Mouse (Mus musculus): Measurements from ENCODE around the gene Rhebl1.

Gene Rhebl1

DNA sequence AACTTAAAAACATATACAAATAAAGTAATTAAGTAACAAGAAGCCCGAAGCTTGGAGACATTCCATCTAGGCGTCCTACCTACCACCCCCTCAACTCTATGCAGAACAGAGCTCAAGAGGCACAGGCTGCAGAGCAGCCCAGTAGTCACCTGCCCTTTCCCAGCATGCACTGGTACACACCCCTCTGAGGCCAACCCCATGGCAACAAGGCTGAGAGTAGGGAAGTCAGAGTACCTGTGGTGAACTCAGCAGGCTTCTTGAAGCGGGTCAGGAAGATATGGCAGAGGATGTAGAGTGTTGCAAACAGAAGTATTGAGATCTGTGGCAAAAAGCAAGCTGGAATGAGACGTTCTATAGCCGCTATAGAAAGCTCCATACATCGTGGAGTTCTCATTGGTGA, 20.6 kb upstream of the Rhebl1 start:
- in situ Hi-C loops (cut with MseI, MboI), result no loop called here

DNA sequence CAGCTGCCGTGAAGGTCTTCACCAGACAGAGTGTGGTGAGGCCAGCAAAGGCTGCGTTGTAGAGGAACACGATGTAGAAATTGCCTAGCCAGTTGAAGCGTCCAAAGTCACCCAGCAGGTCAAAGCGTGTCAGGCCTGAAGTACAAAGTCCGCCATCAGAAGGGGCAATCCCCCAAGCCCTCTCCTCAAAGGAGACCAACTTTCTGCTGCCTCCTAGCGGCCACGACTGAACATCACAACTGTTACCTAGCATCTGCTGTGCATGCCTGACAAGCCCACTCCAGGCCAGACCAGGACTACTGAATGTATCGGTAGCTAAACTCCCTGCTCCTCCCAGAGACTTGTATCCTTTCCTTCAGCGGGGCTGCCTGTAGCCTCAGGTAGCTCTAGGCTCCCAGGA, 10.4 kb upstream of the Rhebl1 start:
- in situ Hi-C loops (cut with MseI, MboI), result no loop called here

DNA sequence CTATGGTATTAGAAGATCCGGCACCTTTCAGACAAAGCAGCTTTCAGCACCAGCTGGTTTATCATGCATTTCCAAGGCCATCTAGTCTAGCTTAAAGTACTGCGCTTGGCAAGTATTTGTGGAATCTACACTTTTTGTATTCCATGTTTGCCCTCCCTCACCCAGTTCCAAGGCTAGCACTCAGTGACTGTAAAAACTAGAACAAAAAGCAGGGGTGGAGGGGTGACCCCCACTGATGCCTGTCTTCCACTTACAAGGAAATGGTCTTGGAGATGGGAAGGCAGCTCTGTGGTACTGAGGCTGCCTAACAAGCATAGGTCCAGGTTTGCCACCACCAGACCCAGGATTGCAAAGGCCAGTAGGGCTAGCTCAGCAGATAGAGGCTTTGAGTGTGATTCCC, 8.3 kb upstream of the Rhebl1 start:
- in situ Hi-C loops (cut with MseI, MboI), result no loop called here

DNA sequence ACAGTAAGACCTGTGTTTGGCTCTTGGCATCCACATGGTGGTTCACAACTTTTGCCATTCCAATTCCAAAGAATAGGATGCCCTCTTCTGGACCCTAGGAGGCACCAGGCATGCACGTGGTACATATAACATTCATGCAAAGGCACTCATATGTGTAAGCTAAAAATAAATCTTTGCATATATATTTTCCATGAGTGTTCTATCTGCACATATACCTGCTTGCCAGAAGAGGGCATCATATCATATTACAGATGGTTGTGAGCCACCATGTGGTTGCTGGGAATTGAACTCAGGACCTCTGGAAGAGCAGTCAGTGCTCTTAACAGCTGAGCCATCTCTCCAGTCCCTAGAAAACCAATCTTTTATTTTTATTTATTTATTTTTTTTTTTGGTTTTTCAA, 7.2 kb upstream of the Rhebl1 start:
- in situ Hi-C loops (cut with MseI, MboI), result no loop called here

DNA sequence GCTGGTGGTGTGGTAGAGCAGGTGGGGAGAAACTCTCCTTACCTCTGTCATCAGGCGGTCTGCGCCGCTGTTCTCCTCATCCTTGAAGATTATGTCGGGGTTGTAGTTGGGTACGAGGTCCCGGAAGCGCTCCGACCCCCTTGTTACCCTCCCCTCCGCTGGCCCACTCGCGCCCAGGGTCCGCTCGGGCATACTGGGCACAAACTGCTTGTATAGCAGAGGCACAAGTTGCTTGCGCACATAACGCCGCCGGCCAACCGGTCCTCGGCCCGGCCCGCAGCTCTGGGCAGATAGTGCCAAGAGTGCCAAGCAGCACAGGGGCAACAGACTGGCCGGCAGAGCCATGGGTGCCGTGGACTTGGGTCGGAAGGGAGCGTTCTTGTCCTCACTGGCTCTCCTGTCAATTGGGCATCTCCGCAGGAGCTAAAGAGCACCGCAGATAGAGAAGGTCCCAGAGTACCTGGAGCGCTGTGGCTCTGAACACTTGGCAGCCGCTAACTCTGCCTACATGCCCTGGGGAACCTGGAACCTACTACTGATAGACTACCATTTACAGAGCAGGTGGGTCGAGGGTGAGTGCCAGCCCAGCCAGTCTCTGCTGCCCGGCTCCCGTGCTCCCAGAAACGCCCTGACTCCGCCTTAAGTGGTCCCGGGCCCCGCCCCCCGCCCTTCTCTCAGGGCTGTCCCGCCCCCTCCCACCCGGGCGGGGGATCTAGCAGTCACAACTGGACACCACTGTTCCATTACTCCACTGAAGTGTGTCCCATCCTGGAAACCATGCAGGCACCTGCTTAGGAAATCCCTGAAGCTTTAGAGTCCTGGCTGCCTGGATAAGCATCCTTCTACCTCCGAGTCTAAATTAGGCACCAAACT, 3.8 kb upstream of the Rhebl1 start, which contains the start of gene Dhh:
Gene Dhh (minus strand): TSS at position 613 of the 873 bp plus-strand sequence.
- in situ Hi-C loops (cut with MseI, MboI), result no loop called here

DNA sequence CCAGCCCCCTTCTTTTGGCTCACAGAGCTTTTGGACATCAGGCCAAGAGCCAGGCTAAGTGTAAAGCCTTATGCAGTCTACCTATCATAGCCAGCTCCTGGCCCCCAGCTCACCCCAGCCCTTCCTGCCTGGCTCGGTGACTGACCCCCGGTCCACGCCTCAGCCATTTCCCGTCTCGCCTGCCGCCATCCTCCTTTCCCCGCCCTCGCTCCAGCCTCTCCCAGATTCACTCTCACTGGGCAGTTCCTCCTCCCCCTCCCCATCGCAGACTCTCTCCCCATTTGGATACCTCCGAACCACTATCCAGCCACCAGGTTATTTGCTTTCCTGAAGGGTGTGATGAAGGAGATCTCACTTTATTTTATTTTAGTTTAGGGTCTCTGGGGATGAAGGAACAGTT, 3.2 kb upstream of the Rhebl1 start:
- in situ Hi-C loops (cut with MseI, MboI), result no loop called here

DNA sequence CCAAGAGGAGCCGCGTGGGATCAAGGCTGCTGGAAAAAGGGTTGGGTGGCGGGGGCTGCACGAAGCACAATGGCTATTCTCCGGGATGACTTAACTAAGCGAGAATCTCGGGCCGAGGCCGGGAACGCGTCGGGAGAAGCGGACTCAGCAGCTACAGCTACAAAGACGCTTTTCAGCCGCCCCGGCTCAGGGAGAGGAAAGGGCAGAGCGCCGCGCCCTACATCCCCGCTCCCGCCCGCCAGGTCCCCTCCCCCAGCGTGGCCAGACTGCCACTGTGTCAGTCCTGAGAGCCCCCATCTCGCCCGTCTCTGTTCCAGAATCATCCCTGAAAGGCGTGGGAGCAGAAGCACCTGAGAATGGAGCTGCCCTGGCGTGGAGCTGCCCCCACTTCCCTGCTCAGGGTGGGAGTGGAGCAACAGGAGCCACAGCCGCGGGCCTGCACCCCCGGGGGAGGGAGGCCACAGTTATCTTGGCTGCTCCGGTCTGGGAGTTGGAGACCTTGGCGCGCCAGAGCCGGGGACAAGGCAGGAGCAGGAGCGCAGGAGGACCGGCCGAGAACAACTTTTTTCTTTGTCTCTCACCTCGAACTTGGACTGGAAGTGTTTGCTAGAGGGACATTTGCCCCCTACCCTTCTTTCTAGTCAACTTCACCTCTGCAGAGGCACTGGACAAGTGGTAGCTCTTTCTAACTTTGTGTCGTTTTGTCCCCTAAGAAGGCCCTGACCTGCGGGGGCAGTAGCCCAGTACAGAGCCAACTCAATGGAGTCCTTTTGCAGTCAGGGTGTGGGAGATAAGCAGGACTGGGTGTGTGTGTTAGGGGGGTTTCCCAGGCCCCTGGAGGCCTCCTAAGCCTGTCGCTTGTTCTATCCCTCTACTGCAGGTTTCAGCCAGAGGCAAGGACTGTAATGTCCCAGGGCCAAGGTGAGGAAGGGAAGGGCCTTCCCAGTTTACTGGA, 1.6 kb upstream of the Rhebl1 start:
- in situ Hi-C loops (cut with MseI, MboI), result no loop called here

DNA sequence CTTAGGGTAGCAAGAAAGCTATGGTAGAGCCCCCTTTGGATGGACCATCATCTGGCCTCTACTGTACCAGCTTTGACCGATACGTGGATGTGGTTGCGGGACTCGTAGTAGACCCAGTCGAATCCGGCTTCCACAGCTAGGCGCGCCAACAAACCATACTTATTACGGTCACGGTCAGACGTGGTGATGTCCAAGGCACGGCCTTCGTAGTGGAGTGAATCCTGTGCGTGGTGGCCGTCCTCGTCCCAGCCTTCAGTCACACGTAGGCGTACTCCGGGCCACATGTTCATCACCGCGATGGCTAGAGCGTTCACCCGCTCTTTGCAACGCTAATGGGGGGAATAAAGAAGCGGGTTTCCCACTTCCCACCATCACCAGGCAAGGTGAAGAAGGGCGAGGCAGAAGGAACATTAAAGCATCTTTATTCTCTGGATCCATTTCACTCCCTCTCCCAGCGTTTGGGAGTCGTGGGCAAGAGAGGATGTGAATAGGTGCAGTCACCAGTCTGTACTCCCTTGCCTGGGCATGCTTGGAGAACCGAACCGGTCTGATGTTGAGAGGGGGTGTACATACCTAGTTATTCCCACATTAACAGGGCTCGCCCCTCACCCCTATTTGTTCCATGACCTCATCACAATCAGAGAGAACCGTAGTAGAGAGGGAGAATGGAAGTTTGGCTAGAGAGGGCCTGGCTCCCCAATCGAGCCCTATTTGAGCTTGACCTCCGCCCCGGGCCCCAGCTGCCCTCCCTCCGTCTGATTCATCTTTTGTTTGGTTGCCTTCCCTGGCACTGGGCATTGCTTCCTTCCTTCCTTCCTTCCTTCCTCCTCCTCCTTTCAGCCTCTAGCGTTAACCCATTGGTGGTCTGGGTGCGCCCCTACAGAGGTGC, 650 bp upstream of the Rhebl1 start:
- in situ Hi-C loops (cut with MseI, MboI), result no loop called here

DNA sequence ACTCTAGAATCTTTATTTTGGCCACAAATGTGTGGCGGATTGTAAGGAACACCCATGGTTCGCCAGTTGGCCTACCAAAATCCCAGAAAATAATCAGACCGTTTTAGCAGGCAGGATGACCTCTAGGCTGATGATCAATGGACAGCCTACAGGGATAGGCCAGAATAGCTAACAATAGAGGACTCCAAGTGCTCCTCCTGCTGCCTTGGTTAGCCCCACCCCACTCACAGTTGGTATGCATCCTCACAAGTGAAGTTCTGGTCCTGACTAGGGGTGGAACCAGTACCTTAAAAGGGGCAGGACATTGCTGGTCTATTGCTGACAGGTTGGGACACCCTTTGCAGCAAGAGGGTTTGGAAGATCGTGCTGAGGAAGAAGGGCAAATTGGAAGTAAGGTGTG, 1.3 kb downstream of the Rhebl1 start:
- in situ Hi-C loops (cut with MseI, MboI), result no loop called here

DNA sequence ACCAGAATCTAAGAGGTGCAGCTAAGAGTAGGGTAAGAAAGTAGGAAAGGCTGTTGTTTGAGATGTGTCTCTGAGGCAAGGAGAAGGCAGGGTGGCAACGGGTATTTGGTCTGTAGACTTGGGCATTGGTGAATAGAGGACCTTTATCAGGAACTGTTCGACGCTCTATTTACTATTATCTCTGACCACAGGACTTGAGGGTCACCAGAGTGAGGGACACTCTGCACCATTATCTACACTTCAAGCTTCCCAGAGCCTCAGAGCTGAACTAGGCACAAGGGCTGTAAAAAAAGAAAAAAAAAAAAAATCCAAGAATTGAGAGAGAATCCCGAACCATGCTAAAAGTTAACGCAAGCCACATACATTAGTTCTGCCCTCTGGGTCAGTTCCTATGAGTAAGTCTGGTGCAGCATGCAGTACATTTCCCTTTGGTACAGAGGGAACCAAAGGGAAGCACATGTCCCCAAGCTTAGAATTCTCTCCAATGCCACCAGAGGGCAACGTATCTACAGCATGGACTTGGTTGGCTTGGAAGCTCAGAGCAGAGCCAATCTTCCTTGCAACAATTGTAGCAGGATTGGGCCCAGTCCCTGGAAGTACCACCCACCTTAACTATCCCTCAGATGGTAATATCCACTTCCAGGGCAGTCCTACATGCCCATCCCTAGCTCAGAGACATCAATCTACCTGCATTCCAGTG, 2.3 kb downstream of the Rhebl1 start:
- in situ Hi-C loops (cut with MseI, MboI), result no loop called here

DNA sequence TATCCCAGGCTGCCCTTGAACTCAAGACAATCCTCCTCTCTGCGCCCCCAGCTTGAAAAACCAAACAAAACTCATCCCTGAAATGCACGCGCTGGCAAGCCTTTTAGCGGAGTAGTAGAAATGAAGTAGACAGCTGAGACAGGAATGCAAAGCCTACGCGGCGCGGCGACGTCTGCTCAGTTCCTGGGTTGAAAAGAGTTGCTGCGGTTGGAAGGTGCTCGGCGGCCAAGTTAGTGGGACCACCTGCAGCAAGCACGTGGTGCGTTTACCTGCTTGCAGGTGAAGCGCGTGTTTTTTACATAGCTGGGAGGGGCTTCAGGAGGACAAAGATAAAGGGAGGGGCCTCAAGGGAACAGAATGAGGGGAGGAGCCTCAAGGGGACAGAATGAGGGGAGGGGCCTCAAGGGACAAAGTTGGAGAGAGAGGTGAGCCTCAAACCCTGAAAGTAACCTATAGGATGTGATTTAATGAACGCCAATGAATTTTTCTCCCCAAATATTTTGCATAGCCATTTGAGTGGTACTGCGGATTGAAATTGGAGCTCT, 3.1 kb downstream of the Rhebl1 start:
- in situ Hi-C loops (cut with MseI, MboI), result no loop called here

DNA sequence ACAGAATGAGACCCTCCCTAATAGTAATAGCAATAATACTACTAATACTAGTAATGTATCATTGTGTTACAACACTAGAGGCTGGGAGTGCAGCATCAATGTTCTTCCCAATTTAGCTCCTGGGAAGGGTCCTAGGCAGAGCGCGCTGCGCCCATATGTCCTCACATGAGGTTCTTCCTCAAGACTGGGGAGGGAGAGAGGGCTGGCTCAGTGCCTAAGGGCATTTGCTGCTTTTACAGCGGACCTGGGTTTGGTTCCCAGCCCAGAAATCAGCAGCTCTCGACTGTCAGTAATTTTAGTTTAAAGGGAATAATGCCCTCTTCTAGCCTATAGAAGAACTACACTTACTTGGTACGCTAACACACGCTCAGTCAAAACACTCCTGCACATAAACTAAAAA, 6.8 kb downstream of the Rhebl1 start:
- in situ Hi-C loops (cut with MseI, MboI), result no loop called here

DNA sequence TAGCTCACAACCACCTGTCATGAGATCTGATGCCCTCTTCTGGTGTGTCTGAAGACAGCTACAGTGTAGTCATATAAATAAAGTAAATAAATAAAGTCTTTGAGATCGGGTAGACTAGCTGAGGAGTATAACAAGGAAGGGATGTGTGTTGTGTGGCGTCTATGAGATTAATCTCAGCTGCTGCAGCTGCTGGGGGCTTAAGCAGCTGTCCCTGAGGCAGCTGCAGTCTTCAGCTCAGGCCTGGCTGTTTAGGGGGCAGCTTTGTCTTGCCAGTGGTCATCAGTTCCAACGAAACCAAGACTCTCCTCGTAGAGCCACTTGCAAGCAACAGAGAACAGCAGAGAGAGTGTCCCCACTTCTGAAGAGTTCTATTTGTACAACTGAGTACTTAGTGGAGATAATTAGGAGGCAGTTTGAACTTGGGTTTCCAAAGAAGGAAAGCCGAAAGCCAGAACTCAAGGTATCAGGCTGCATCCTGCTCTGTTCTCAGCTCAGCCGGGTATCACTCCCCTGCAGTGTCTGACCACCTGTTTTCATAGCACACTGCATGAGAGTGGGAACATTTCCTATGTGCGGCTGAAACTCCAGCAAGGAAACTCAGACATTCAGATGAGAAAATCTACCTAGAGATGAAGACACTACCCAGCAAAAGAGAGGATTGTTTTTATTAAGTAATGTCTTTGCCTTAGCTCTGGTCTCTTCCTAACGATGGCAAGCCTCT, 7.5 kb downstream of the Rhebl1 start:
- in situ Hi-C loops (cut with MseI, MboI), result no loop called here

DNA sequence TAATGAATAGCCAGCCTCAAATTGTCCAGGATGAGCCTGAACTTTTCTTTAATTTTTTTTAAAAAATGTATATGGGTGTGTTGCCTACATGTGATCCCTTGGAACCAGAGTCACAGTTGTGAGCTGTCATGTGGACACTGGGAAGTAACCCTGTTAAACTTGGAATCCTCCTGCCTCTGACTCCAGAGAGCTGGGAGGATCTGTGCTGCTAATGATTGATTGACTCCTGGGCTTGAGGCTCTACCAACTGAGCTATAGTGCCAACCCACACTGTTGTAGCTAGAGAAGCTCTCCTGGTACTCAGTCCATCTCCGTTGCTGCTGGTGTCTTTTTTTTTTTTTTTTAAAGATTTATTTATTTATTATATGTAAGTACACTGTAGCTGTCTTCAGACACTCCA, 10.2 kb downstream of the Rhebl1 start:
- in situ Hi-C loops (cut with MseI, MboI), result no loop called here

DNA sequence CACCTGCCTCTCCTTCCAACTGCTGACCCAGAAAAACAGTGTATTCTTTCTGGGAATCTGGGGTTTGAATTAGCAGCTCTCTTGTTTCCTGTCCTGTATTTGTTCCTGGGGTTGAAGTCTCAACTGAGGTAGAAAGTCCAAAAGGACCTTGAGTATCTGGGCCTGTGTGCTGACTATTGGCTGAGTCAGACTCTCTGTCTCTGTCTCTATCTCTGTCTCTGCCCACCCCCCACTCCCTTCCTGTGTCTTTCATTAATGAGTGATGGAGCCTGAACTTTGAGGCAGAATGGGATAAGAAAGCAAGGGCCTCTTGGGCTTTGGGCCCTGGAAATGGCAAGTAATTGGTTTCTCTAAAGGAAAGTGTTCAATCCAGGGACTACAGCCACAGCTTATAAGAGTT, 10.7 kb downstream of the Rhebl1 start:
- in situ Hi-C loops (cut with MseI, MboI), result no loop called here

DNA sequence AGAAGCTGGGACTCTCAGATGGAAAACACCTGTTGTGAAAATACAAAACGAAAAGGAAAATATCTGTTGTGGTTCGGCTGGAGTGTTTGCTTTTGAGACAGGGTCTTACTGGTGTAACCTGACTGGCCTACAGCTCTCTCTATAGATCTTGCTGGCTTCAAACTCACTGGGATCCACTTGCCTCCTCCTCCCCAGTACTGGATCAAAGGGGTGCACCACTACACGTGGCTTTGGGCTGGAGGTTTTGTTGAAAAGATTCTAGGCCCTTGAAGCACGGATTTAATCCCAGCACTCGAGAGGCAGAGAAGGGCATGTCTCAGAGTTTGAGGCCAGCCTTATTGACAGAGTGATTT, 12.7 kb downstream of the Rhebl1 start:
- in situ Hi-C loops (cut with MseI, MboI), result no loop called here

DNA sequence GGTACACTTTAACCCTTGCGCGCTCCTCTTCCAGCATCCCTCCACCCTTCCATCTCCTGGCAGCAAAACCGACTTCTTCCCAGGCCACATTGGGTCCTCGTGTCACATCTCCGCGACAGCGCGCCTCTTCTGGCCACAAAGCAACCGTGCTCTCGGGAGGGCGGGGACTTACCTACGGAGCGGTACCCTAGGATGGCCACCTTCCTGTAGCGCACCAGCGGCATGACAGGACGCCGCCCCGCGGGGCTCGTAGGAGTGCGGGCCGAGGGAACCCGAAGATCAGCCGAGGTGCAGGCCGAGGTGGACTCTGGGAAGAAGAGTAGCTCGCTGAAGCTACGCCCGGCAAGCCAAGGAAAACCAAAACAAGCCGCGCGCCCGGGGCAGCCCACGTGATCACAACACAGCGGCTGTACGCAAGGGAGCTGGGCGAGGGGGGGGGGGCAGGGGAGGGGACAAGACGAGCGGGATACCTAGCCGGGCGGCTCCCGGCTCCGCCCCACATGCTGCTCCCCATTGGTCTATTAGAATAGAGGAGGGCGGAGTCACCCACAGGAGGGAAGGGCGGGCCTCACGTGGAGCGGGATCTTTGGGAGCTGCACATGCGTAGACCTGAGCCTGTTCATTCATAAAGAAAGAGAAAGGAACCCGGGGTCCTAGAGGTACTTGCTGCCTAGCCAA, 13.2 kb downstream of the Rhebl1 start:
- in situ Hi-C loops (cut with MseI, MboI), result no loop called here

DNA sequence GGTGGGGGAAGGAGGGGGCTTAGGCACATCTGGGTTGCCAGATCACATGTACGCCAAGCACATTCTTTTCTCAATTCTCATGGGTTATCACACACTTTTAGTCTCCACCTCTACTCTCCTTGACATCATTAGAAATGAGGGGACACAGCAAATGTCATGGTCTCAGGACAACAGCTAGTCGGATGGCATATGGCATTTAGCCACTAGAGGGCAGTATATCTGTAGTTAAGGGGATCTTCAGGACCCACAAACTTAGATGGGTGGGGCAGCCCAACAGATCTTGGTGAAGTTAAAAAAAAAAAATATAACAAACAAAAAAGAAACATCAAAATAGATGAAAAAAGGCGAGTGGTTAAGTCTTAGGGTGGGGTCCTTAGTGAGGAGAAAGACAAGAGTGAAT, 17.0 kb downstream of the Rhebl1 start:
- in situ Hi-C loops (cut with MseI, MboI), result no loop called here

All from mouse trophoblast stem cell (cell line).